Mouse (Mus musculus) thymus, adult 2 months (tissue): ENCODE measurements around the gene Vamp2.

Experiments used
- CTCF ChIP-seq: fragments of 200-500 bp; IDR thresholded peaks from 2 replicates; pipeline ENCODE4 v1.5.1; 2012; ENCODE audit warnings: mild to moderate bottlenecking, control low read depth, low read length, moderate library complexity, borderline replicate concordance; ENCODE audit not compliant: control insufficient read depth, poor library complexity, insufficient read depth; ENCODE audit errors: extremely low read depth
- POLR2A ChIP-seq: fragments of 200-500 bp; IDR thresholded peaks from 2 replicates; pipeline ENCODE4 v1.6.1; 2012; ENCODE audit warnings: mild to moderate bottlenecking, low read length, control low read depth, moderate library complexity; ENCODE audit not compliant: control insufficient read depth, poor library complexity, insufficient read depth; ENCODE audit errors: extremely low read depth

- TF ChIP-seq POLR2A (no peak), CTCF (no peak)
Measured at GRCm38 (mm10) chr11:69091566-69092385, 3.5 kb downstream of the Vamp2 start.
